Mouse (Mus musculus) MEL (cell line): ENCODE measurements around the gene Grtp1. TPM values are rescaled to one million over a fixed set of nuclear protein-coding genes. Genes with fewer than 3 reads are reported as not detected.
A peak's percentile ranks its signal among the peaks of the same experiment; 100 is the strongest.

Experiments used
- DNase-seq: peaks from one replicate; pipeline ENCODE4 v3.0.0; 2011; ENCODE audit warnings: low read depth, low spot score
- H3K27ac ChIP-seq: 2 replicates; pipeline ENCODE4 v1.5.1; 2012; ENCODE audit warnings: low read depth, mild to moderate bottlenecking, control low read depth, low read length, moderate library complexity; ENCODE audit not compliant: control insufficient read depth
- H3K27me3 ChIP-seq, 2 experiments: fragments of 150-350 bp in 1 of 2; sonication (generic) in 1 of 2; 2 replicates each; pipeline ENCODE4 v1.6.1; 2012; ENCODE audit warnings: low read length in 2 of 2, mild to moderate bottlenecking in 2 of 2, improper control_type of control experiment in 1 of 2, moderate library complexity in 1 of 2; ENCODE audit not compliant: insufficient read depth in 2 of 2, control insufficient read depth in 1 of 2
- H3K36me3 ChIP-seq, 2 experiments: 2 replicates each; pipeline ENCODE4 v1.6.1; 2012 to 2014; ENCODE audit warnings: low read length in 2 of 2, improper control_type of control experiment in 1 of 2, inconsistent platforms in 1 of 2, mild to moderate bottlenecking in 1 of 2; ENCODE audit not compliant: insufficient read depth in 2 of 2, control insufficient read depth in 1 of 2
- H3K4me1 ChIP-seq, 2 experiments: fragments of 150-350 bp in 1 of 2; sonication (generic) in 1 of 2; 2 replicates each; pipeline ENCODE4 v1.6.1; 2012; ENCODE audit warnings: low read length in 2 of 2, improper control_type of control experiment in 1 of 2, mild to moderate bottlenecking in 1 of 2; ENCODE audit not compliant: insufficient read depth in 2 of 2, control insufficient read depth in 1 of 2
- H3K4me3 ChIP-seq, 2 experiments: fragments of 150-350 bp in 1 of 2; sonication (generic) in 1 of 2; 2 replicates each; pipeline ENCODE4 v1.5.1; 2012; ENCODE audit warnings: low read depth in 2 of 2, low read length in 2 of 2, mild to moderate bottlenecking in 2 of 2, moderate library complexity in 2 of 2, control low read depth in 1 of 2, improper control_type of control experiment in 1 of 2; ENCODE audit not compliant: control insufficient read depth in 1 of 2, insufficient read depth in 1 of 2
- H3K79me2 ChIP-seq: 2 replicates; pipeline ENCODE4 v1.6.1; 2012; ENCODE audit warnings: mild to moderate bottlenecking, low read length, moderate library complexity; ENCODE audit not compliant: control insufficient read depth, poor library complexity, insufficient read depth
- H3K9ac ChIP-seq: 2 replicates; pipeline ENCODE4 v1.6.1; 2012; ENCODE audit warnings: low read depth, mild to moderate bottlenecking, control low read depth, low read length, moderate library complexity; ENCODE audit not compliant: control insufficient read depth, poor library complexity, severe bottlenecking
- H3K9me3 ChIP-seq: fragments of 150-350 bp; sonication (generic); replicated peaks from 2 replicates; pipeline ENCODE4 v1.6.1; 2012; ENCODE audit warnings: mild to moderate bottlenecking, low read length, improper control_type of control experiment, moderate library complexity; ENCODE audit not compliant: insufficient read depth
- BHLHE40 ChIP-seq: IDR thresholded peaks from 2 replicates; pipeline ENCODE4 v1.6.1; 2012; ENCODE audit warnings: low read depth, mild to moderate bottlenecking, inconsistent platforms, low read length, improper control_type of control experiment, borderline replicate concordance
- CHD2 ChIP-seq: IDR thresholded peaks from 2 replicates; pipeline ENCODE4 v1.6.1; 2011; ENCODE audit warnings: low read length, improper control_type of control experiment
- CTCF ChIP-seq, 3 experiments: IDR thresholded peaks in 2 of 3; conservative IDR thresholded peaks in 1 of 3; 2 replicates each; pipeline ENCODE4 v1.5.1; 2011 to 2012; ENCODE audit warnings: low read length in 3 of 3, low read depth in 2 of 3, mild to moderate bottlenecking in 2 of 3, improper control_type of control experiment in 1 of 3, inconsistent platforms in 1 of 3, mixed read lengths in 1 of 3, moderate library complexity in 1 of 3; ENCODE audit not compliant: control insufficient read depth in 1 of 3, insufficient read depth in 1 of 3, poor library complexity in 1 of 3, severe bottlenecking in 1 of 3
- E2F4 ChIP-seq: IDR thresholded peaks from 2 replicates; pipeline ENCODE4 v1.6.1; 2011; ENCODE audit warnings: low read depth, low read length, improper control_type of control experiment, borderline replicate concordance
- ELF1 ChIP-seq: IDR thresholded peaks from 2 replicates; pipeline ENCODE4 v1.6.1; 2014; ENCODE audit warnings: low read depth, mild to moderate bottlenecking, inconsistent platforms, low read length, improper control_type of control experiment, moderate library complexity
- EP300 ChIP-seq, 2 experiments: IDR thresholded peaks; 2 replicates each; pipeline ENCODE4 v1.6.1; 2011; ENCODE audit warnings: improper control_type of control experiment in 2 of 2, low read length in 2 of 2, low read depth in 1 of 2, mild to moderate bottlenecking in 1 of 2
- ETS1 ChIP-seq: IDR thresholded peaks from 2 replicates; pipeline ENCODE4 v1.6.1; 2012; ENCODE audit warnings: low read depth, mild to moderate bottlenecking, inconsistent platforms, low read length, improper control_type of control experiment, moderate library complexity
- GABPA ChIP-seq: IDR thresholded peaks from 2 replicates; pipeline ENCODE4 v1.6.1; 2012; ENCODE audit warnings: low read depth, mild to moderate bottlenecking, inconsistent platforms, low read length, improper control_type of control experiment, moderate library complexity
- GATA1 ChIP-seq: IDR thresholded peaks from 2 replicates; pipeline ENCODE4 v1.6.1; 2011; ENCODE audit warnings: low read depth, low read length, improper control_type of control experiment
- HCFC1 ChIP-seq: IDR thresholded peaks from 2 replicates; pipeline ENCODE4 v1.6.1; 2012; ENCODE audit warnings: low read depth, mild to moderate bottlenecking, inconsistent platforms, low read length, improper control_type of control experiment, moderate library complexity
- JUND ChIP-seq: IDR thresholded peaks from 2 replicates; pipeline ENCODE4 v1.6.1; 2011; ENCODE audit warnings: low read depth, mild to moderate bottlenecking, improper control_type of control experiment, low read length
- KAT2A ChIP-seq: conservative IDR thresholded peaks from 2 replicates; pipeline ENCODE4 v1.6.1; 2012; ENCODE audit warnings: low read depth, low read length, improper control_type of control experiment, inconsistent platforms
- MAFK ChIP-seq: IDR thresholded peaks from 2 replicates; pipeline ENCODE4 v1.6.1; 2011; ENCODE audit warnings: low read depth, mild to moderate bottlenecking, low read length, improper control_type of control experiment, borderline replicate concordance
- MAX ChIP-seq: IDR thresholded peaks from 2 replicates; pipeline ENCODE4 v1.6.1; 2011; ENCODE audit warnings: low read length, improper control_type of control experiment
- MAZ ChIP-seq: IDR thresholded peaks from 2 replicates; pipeline ENCODE4 v1.6.1; 2012; ENCODE audit warnings: low read depth, mild to moderate bottlenecking, inconsistent platforms, low read length, improper control_type of control experiment
- MEF2A ChIP-seq: IDR thresholded peaks from 2 replicates; pipeline ENCODE4 v1.6.1; 2014; ENCODE audit warnings: low read depth, mild to moderate bottlenecking, inconsistent platforms, low read length, improper control_type of control experiment; ENCODE audit not compliant: poor library complexity, insufficient replicate concordance, severe bottlenecking; ENCODE audit errors: extremely low read depth
- MXI1 ChIP-seq: IDR thresholded peaks from 2 replicates; pipeline ENCODE4 v1.6.1; 2011; ENCODE audit warnings: mild to moderate bottlenecking, low read depth, low read length, improper control_type of control experiment
- MYB ChIP-seq: IDR thresholded peaks from 2 replicates; pipeline ENCODE4 v1.6.1; 2011; ENCODE audit warnings: mild to moderate bottlenecking, low read depth, low read length, improper control_type of control experiment
- MYC ChIP-seq: IDR thresholded peaks from 2 replicates; pipeline ENCODE4 v1.6.1; 2011; ENCODE audit warnings: low read depth, mild to moderate bottlenecking, low read length, improper control_type of control experiment, moderate library complexity
- NELFE ChIP-seq: IDR thresholded peaks from 2 replicates; pipeline ENCODE4 v1.6.1; 2011; ENCODE audit warnings: low read depth, low read length, improper control_type of control experiment
- NRF1 ChIP-seq: IDR thresholded peaks from 2 replicates; pipeline ENCODE4 v1.6.1; 2014; ENCODE audit warnings: low read depth, mild to moderate bottlenecking, inconsistent platforms, low read length, improper control_type of control experiment, moderate library complexity; ENCODE audit not compliant: poor library complexity, insufficient read depth, severe bottlenecking
- POLR2A ChIP-seq, 2 experiments: IDR thresholded peaks; 2 replicates each; pipeline ENCODE4 v1.6.1; 2011 to 2012; ENCODE audit warnings: low read length in 2 of 2, mild to moderate bottlenecking in 2 of 2, control low read depth in 1 of 2, improper control_type of control experiment in 1 of 2, low read depth in 1 of 2, moderate library complexity in 1 of 2; ENCODE audit not compliant: control insufficient read depth in 1 of 2, insufficient read depth in 1 of 2, poor library complexity in 1 of 2
- POLR2AphosphoS2 ChIP-seq: IDR thresholded peaks from 2 replicates; pipeline ENCODE4 v1.6.1; 2011; ENCODE audit warnings: low read length, improper control_type of control experiment
- POLR2AphosphoS5 ChIP-seq: IDR thresholded peaks from 2 replicates; pipeline ENCODE4 v1.6.1; 2012; ENCODE audit warnings: low read depth, borderline replicate concordance, mild to moderate bottlenecking, inconsistent platforms, low read length, moderate library complexity, mixed read lengths
- RCOR1 ChIP-seq: IDR thresholded peaks from 2 replicates; pipeline ENCODE4 v1.6.1; 2012; ENCODE audit warnings: low read depth, mild to moderate bottlenecking, inconsistent platforms, low read length, improper control_type of control experiment
- SIN3A ChIP-seq: IDR thresholded peaks from 2 replicates; pipeline ENCODE4 v1.6.1; 2012; ENCODE audit warnings: low read length, improper control_type of control experiment, inconsistent platforms
- SMC3 ChIP-seq: IDR thresholded peaks from 2 replicates; pipeline ENCODE4 v1.6.1; 2011; ENCODE audit warnings: low read depth, low read length, improper control_type of control experiment
- TBP ChIP-seq: IDR thresholded peaks from 2 replicates; pipeline ENCODE4 v1.8.0; 2011; ENCODE audit warnings: low read depth, low read length, improper control_type of control experiment
- TCF12 ChIP-seq: IDR thresholded peaks from 2 replicates; pipeline ENCODE4 v1.6.1; 2014; ENCODE audit warnings: low read depth, mild to moderate bottlenecking, inconsistent platforms, low read length, improper control_type of control experiment, moderate library complexity
- UBTF ChIP-seq: IDR thresholded peaks from 2 replicates; pipeline ENCODE4 v1.6.1; 2012; ENCODE audit warnings: low read depth, mild to moderate bottlenecking, inconsistent platforms, low read length, improper control_type of control experiment, moderate library complexity, borderline replicate concordance; ENCODE audit not compliant: insufficient read depth
- USF1 ChIP-seq: IDR thresholded peaks from 2 replicates; pipeline ENCODE4 v1.6.1; 2014; ENCODE audit warnings: low read depth, mild to moderate bottlenecking, inconsistent platforms, low read length, improper control_type of control experiment, moderate library complexity
- ZC3H11A ChIP-seq: IDR thresholded peaks from 2 replicates; pipeline ENCODE4 v1.6.1; 2012; ENCODE audit warnings: low read depth, mild to moderate bottlenecking, inconsistent platforms, low read length, improper control_type of control experiment
- ZKSCAN1 ChIP-seq: IDR thresholded peaks from 2 replicates; pipeline ENCODE4 v1.6.1; 2012; ENCODE audit warnings: low read depth, mild to moderate bottlenecking, inconsistent platforms, low read length, improper control_type of control experiment, moderate library complexity
- ZMIZ1 ChIP-seq: IDR thresholded peaks from 2 replicates; pipeline ENCODE4 v1.6.1; 2012; ENCODE audit warnings: low read depth, mild to moderate bottlenecking, inconsistent platforms, low read length, improper control_type of control experiment, moderate library complexity
- ZNF384 ChIP-seq: IDR thresholded peaks from 2 replicates; pipeline ENCODE4 v1.6.1; 2012; ENCODE audit warnings: low read depth, mild to moderate bottlenecking, inconsistent platforms, low read length, improper control_type of control experiment
- polyA plus RNA-seq, 2 experiments: library from polyadenylated mRNA; stranded (reverse) in 1 of 2; unstranded in 1 of 2; fragments of >175 nt in 1 of 2; fragments of >200 nt in 1 of 2; gene quantifications; 2 replicates each; pipeline versions ENCODE4 v1.2.1 to v1.2.4; 2012; ENCODE audit warnings: low replicate concordance in 2 of 2, low read depth in 1 of 2; ENCODE audit not compliant: insufficient read length in 2 of 2, insufficient read depth in 1 of 2, missing spikeins in 1 of 2
- total RNA-seq: library from RNA; depleted of rRNA; stranded (reverse); fragments of 300-350 nt; gene quantifications from 2 replicates; pipeline ENCODE4 v1.2.3, GENCODE M21; 2012

Grtp1 gene
- total and polyA plus RNA-seq, 3 experiments, result 11.9 to 15.1 TPM; not detected in 1

GRCm38 (mm10) chr8:13208627-13209355, 8.4 kb upstream of the Grtp1 start:
- Histone ChIP-seq H3K27me3 (no peaks in the 10 kb centered on the region), H3K4me3 (no peak overlapping the region; a peak in 1 of 4 replicates), H3K9me3 (no peaks in the 10 kb centered on the region), H3K9ac (no peak overlapping the region; the same call in 1 of the 2 replicates), H3K79me2 (no peaks in the 10 kb centered on the region), H3K36me3 (peaks cover 0 to 38% of the 10 kb centered on the region in 2 experiments; a peak in 2 of 4 replicates), H3K4me1 (peaks cover 25 to 58% of the 10 kb centered on the region in 2 experiments), H3K27ac (peak overlapping the region; percentile 48; the same call in 1 of the 2 replicates)
- peak; percentile 87 for DNase-seq
- TF ChIP-seq EP300 (IDR thresholded peaks at IDR 0.05; ENCODE audit: low read depth in 1 of 2, low read length in 2 of 2) (peak; percentile 36 to 37; a peak in 1 of 4 replicates), MEF2A (no peak), GATA1 (no peak), MYC (no peak), USF1 (no peak), CTCF (IDR thresholded peaks at IDR 0.05 in 2 of 3, conservative IDR thresholded peaks at IDR 0.05 in 1 of 3; ENCODE audit: control insufficient read depth in 1 of 3, insufficient read depth in 1 of 3, low read depth in 2 of 3, low read length in 3 of 3, poor library complexity in 1 of 3, severe bottlenecking in 1 of 3) (peak; percentile 54 to 81 (median 68)), SIN3A (peak; percentile 75), KAT2A (no peak), SMC3 (peak; percentile 73), MXI1 (peak; percentile 78), ETS1 (no peak), RCOR1 (no peak), TBP (peak; percentile 26; the same call in 1 of the 2 replicates), CHD2 (no peak), ZMIZ1 (no peak), MAX (peak; percentile 39; the same call in 1 of the 2 replicates), JUND (0 out of 2 replicates have a peak, but pooled peaks have one; percentile 49), E2F4 (no peak), MYB (no peak), POLR2AphosphoS5 (no peak), ELF1 (0 out of 2 replicates have a peak, but pooled peaks have one; percentile 23), ZNF384 (0 out of 2 replicates have a peak, but pooled peaks have one; percentile 17), ZC3H11A (peak; percentile 67), ZKSCAN1 (no peak), NRF1 (no peak), GABPA (no peak), MAFK (no peak), POLR2AphosphoS2 (no peak), MAZ (0 out of 2 replicates have a peak, but pooled peaks have one; percentile 64), BHLHE40 (no peak), NELFE (0 out of 2 replicates have a peak, but pooled peaks have one; percentile 21), POLR2A (IDR thresholded peaks at IDR 0.05; ENCODE audit: control insufficient read depth in 1 of 2, insufficient read depth in 1 of 2, low read depth in 1 of 2, low read length in 2 of 2, poor library complexity in 1 of 2) (peak in 1 of 2 experiments; percentile 37; a peak in 1 of 4 replicates), UBTF (no peak), TCF12 (0 out of 2 replicates have a peak, but pooled peaks have one; percentile 20), HCFC1 (peak; percentile 57; the same call in 1 of the 2 replicates)
